Mouse (Mus musculus) midbrain, postnatal 0 days (tissue): Measurements from ENCODE around the gene Actc1. TPM values are rescaled to one million over a fixed set of nuclear protein-coding genes. Genes with fewer than 3 reads are reported as not detected.

Source experiments
- ATAC-seq: fragments of 200-750 bp; cut with Nextera tagmentation; 2 replicates; pipeline ENCODE4 v1.8.0; 2017; ENCODE audit warnings: moderate number of reproducible peaks, mild to moderate bottlenecking, moderate TSS enrichment, moderate library complexity; ENCODE audit not compliant: low FRiP score
- DNase-seq: peaks from one replicate; pipeline ENCODE4 v3.0.0-alpha.2; 2015; ENCODE audit warnings: low spot score
- H3K27ac ChIP-seq: fragments of 300-500 bp; sonication (generic); 2 replicates; pipeline ENCODE4 v1.5.1; 2014; ENCODE audit warnings: low read depth, mild to moderate bottlenecking, low read length, mixed read lengths
- H3K27me3 ChIP-seq: fragments of 300-500 bp; sonication (generic); 2 replicates; pipeline ENCODE4 v1.6.1; 2014; ENCODE audit warnings: low read length, control low read depth, mixed read lengths; ENCODE audit not compliant: insufficient read depth
- H3K36me3 ChIP-seq: fragments of 300-500 bp; sonication (generic); 2 replicates; pipeline ENCODE4 v1.6.1; 2014; ENCODE audit warnings: low read length, control low read depth, mixed read lengths; ENCODE audit not compliant: insufficient read depth
- H3K4me1 ChIP-seq: fragments of 300-500 bp; sonication (generic); 2 replicates; pipeline ENCODE4 v1.6.1; 2014; ENCODE audit warnings: mild to moderate bottlenecking, control low read depth, antibody characterized with exemption, low read length, mixed read lengths; ENCODE audit not compliant: insufficient read depth
- H3K4me2 ChIP-seq: fragments of 300-500 bp; sonication (generic); 2 replicates; pipeline ENCODE4 v1.6.1; 2014; ENCODE audit warnings: low read depth, mild to moderate bottlenecking, low read length, mixed read lengths; ENCODE audit not compliant: poor library complexity, severe bottlenecking
- H3K4me3 ChIP-seq: fragments of 300-500 bp; sonication (generic); 2 replicates; pipeline ENCODE4 v1.5.1; 2014; ENCODE audit warnings: low read depth, mild to moderate bottlenecking, low read length, moderate library complexity
- H3K9ac ChIP-seq: fragments of 300-500 bp; sonication (generic); replicated peaks from 2 replicates; pipeline ENCODE4 v1.6.1; 2014; ENCODE audit warnings: mild to moderate bottlenecking, low read length, moderate library complexity, mixed read lengths; ENCODE audit not compliant: poor library complexity, severe bottlenecking
- H3K9me3 ChIP-seq: fragments of 300-500 bp; sonication (generic); 2 replicates; pipeline ENCODE4 v1.6.1; 2016; ENCODE audit warnings: low read length, control low read depth
- CTCF ChIP-seq: IDR thresholded peaks from 2 replicates; pipeline ENCODE4 v1.5.1; 2016; ENCODE audit warnings: antibody characterized with exemption, mild to moderate bottlenecking
- WGBS: fragments of 180-500 bp; shearing (Covaris S2); extraction: QIAGEN DNeasy Blood & Tissue Kit; methylation state at CpG from one replicate; pipeline ENCODE4 v1.1.7; 2014; 5-methylcytosine and 5-hydroxymethylcytosine counted together
- polyA plus RNA-seq: library from polyadenylated mRNA; unstranded; fragments of >200 nt; fragmentation: Nextera tagmentation; extraction: Ambion mirVana; gene quantifications from 2 replicates; pipeline ENCODE4 v1.2.1, GENCODE M21; 2015
- total RNA-seq: library from RNA; depleted of rRNA; stranded (reverse); fragments of >200 nt; gene quantifications from 2 replicates; pipeline ENCODE4 v1.2.3, GENCODE M21; 2014; rRNA removed

Gene Actc1
- total RNA-seq, result 2.6 TPM in 1 of 2 replicates, not detected in the other
- 0.17 and 0.18 TPM in 2 replicates for polyA plus RNA-seq

DNA sequence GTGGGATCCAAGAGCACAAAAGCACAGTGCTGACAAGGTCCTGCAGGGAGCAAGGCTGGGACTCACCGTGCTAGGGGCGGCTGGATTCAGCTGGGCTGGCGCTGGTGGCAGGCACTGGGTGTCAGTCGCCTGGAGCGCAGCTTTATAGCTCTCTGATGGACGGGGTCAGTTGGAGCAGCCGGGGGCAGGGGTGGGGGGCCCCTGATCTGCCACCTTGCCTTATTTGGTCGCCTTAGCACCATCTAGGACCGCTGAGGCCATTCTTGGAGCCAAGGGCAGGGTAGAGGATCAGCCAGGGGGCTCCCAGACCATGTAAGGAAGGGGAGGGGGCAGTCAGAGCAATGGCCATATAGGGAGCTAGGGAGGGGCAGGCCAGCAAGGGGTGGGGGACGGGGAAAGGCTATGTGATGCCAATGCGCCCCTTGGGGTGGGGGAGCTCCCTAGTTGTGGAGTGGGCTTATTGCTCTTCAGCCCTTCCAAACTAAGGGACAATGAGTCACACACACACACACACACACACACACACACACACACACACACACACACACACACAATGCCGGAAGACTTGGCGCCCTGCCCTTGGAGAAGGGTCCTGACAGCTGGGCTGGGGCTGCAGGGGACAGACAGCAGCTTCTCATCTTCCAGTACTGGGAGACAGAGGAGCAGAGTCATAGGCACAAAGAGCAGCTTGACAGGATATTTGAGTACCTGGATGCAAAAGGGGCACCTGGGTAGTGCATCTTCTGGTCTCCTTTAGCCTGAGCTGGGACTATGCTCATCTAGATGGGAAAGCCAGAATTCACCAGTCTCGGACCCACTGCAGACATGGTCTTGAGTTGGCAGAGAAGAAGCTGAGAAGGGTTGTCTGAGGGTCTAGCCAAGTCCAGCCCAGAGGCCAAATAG lies at the start of gene Actc1:
Gene Actc1, minus strand, starts transcription at position 853 of the 903 bp plus-strand sequence.
- no peak within 1 kb of the TSS for H3K4me2 ChIP-seq
- 54% methylated on average over 13 of the region's 14 CpGs for WGBS
- ATAC-seq (peak; percentile 58; the same call in 1 of the 2 replicates), DNase-seq (peak; percentile 47)
- H3K9ac ChIP-seq, result no peak within 1 kb of the TSS
- TF ChIP-seq CTCF, result no peak
- H3K4me1 ChIP-seq, result no peaks in the 10 kb centered on the region; the same call in 1 of the 2 replicates
- no peak within 1 kb of the TSS for H3K4me3 ChIP-seq
- H3K27me3 ChIP-seq, result no peaks in the 10 kb centered on the region
- H3K9me3 ChIP-seq, result no peaks in the 10 kb centered on the region
- no peaks in the 10 kb centered on the region for H3K36me3 ChIP-seq
- H3K27ac ChIP-seq, result no peak within 1 kb of the TSS

GRCm38 (mm10) chr2:114102471-114102870 lies 49.1 kb upstream of the Actc1 start:
- Histone ChIP-seq H3K9me3 (no peaks in the 10 kb centered on the region), H3K9ac (no peak overlapping the region), H3K27me3 (no peaks in the 10 kb centered on the region), H3K4me3 (no peak overlapping the region), H3K4me2 (no peak overlapping the region), H3K36me3 (peaks cover 50% of the 10 kb centered on the region), H3K27ac (no peak overlapping the region), H3K4me1 (no peaks in the 10 kb centered on the region)
- DNase-seq, result no peak
- no peak for TF ChIP-seq CTCF
- no peak for ATAC-seq
- 87% methylated on average over 3 of the region's 3 CpGs for WGBS

DNA sequence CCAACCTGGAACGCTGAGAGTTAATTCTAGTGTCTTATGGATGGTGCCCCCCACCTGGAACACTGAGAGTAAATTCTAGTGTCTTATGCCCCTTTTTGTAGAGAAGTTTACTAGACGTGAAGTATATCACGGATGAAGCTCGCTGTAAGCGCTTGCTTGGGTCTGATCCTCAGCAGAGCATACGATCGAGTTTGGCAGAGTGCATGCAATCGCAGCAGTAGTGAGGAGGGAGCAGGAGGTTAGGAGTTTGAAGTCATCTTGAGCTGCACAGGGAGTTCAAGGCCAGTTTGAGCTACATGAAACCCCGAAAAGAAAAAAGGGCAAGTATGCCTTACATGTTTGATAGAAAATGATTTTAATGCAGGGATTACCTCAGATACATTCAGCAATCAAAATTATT lies 47.5 kb upstream of the Actc1 start:
- ATAC-seq, result no peak
- Histone ChIP-seq H3K27me3 (no peaks in the 10 kb centered on the region), H3K4me3 (no peak overlapping the region), H3K4me1 (no peaks in the 10 kb centered on the region), H3K9ac (no peak overlapping the region), H3K9me3 (no peaks in the 10 kb centered on the region), H3K4me2 (no peak overlapping the region), H3K27ac (no peak overlapping the region), H3K36me3 (peaks cover 44% of the 10 kb centered on the region)
- WGBS, result 96% methylated on average over 9 of the region's 9 CpGs
- no peak for TF ChIP-seq CTCF
- no peak for DNase-seq

GRCm38 (mm10) chr2:114099816-114100215 lies 46.5 kb upstream of the Actc1 start:
- Histone ChIP-seq H3K4me2 (no peak overlapping the region), H3K9me3 (no peaks in the 10 kb centered on the region), H3K36me3 (peaks cover 36% of the 10 kb centered on the region), H3K4me3 (no peak overlapping the region), H3K4me1 (no peaks in the 10 kb centered on the region), H3K27ac (no peak overlapping the region), H3K27me3 (no peaks in the 10 kb centered on the region), H3K9ac (no peak overlapping the region)
- DNase-seq, result no peak
- no peak for ATAC-seq
- 79% methylated on average over 3 of the region's 3 CpGs for WGBS
- no peak for TF ChIP-seq CTCF

- no peak for DNase-seq
- Histone ChIP-seq H3K36me3 (peaks cover 31% of the 10 kb centered on the region), H3K9me3 (no peaks in the 10 kb centered on the region), H3K4me2 (no peak overlapping the region), H3K4me3 (no peak overlapping the region), H3K4me1 (no peaks in the 10 kb centered on the region), H3K27me3 (no peaks in the 10 kb centered on the region), H3K27ac (no peak overlapping the region), H3K9ac (no peak overlapping the region)
- ATAC-seq, result no peak
- WGBS, result 95% methylated on average over 5 of the region's 5 CpGs
- no peak for TF ChIP-seq CTCF
These were observed 45.8 kb upstream of the Actc1 start for GRCm38 (mm10) chr2:114099109-114099508.

DNA sequence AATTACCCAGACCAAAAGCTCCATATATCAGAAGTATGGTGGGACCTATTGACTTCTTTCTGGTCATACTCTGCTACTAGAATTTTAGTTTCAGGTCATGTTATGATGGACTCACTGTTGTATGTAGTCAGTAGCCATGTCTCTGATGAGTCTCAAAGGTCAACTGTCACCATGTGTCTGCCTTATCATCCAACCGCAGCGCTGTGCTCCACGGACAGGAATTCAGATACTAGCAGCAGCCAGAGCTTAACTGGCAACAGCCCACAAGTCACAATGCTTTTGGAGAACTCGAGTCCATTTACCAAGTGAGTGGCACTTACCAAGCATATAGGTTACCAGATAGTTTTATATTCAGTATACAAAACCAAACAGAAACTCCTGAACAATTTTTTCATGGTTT lies 44.3 kb upstream of the Actc1 start:
- DNase-seq (no peak), ATAC-seq (no peak)
- Histone ChIP-seq H3K4me3 (no peak overlapping the region), H3K4me1 (no peaks in the 10 kb centered on the region), H3K9ac (no peak overlapping the region), H3K27ac (no peak overlapping the region), H3K36me3 (peaks cover 28% of the 10 kb centered on the region), H3K27me3 (no peaks in the 10 kb centered on the region), H3K9me3 (no peaks in the 10 kb centered on the region), H3K4me2 (no peak overlapping the region)
- 94% methylated on average over 4 of the region's 4 CpGs for WGBS
- TF ChIP-seq CTCF, result no peak
